ENCODE assay signal across 9 mouse cellular contexts in the genomic region with DNA sequence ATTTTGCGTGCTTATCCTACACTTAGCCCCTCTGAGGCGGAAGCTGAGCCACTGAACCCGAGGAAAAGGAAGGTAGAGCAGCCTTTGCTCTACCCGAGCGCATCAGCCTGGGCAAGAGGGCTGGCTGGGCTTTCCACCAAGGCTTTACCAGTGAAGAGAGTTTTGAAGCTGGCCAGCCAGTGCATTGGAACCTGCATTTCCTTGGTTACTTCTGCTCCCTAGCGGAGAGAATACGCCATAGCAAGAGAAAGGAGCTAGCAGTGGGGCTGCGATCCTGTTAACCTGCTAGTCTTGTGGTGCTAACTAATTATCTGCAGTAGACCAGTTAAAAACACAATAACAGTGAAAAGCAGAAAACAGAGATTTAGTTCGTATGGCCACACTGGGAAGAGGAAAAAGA. TPM values are rescaled to one million over a fixed set of nuclear protein-coding genes. Genes with fewer than 3 reads are reported as not detected.
DNase-seq lines count a peak whose midpoint lies in the region; ATAC-seq and TF ChIP-seq lines count a peak whose summit lies in the region.
"Had no signal": no experiment of that assay in that cellular context is flagged by ENCODE, and none has a peak within 500 bp of the region (broad histone marks: within the 10 kb centered on the region; RNA-seq: fewer than 3 reads in every experiment).

No protein-coding gene starts in this region.

- no peaks in the 10 kb centered on the region for H3K27me3 ChIP-seq in heart, embryonic 11.5 days (ENCODE audit: control insufficient read depth, insufficient read depth, low read length)
- H3K27me3 ChIP-seq in C2C12 (ENCODE audit: control insufficient read depth, insufficient read depth, insufficient read length): no peaks in the 10 kb centered on the region

- no peak overlapping the region for H3K9ac ChIP-seq in heart, embryonic 11.5 days (ENCODE audit: low read depth, low read length)

- H3K79me3 ChIP-seq in C2C12 (ENCODE audit: low read depth): peaks cover 6% of the 10 kb centered on the region

- H3K79me2 ChIP-seq in C2C12 (ENCODE audit: control insufficient read depth, insufficient read depth): peaks cover 45% of the 10 kb centered on the region

- intact Hi-C loops in heart, postnatal 14 days (cut with DNase I): loop anchor here (5.0 kb wide), 1 partner anchor 115 kb away; no protein-coding TSS in a partner anchor
- intact Hi-C loops in left cerebral cortex, postnatal 14 days (cut with DNase I): no loop called here

- no peaks in the 10 kb centered on the region for H3K4me1 ChIP-seq in heart, embryonic 11.5 days (ENCODE audit: control insufficient read depth, insufficient read depth, low read length)

- WGBS in heart, embryonic 11.5 days (ENCODE audit: insufficient replicate concordance): 74% methylated on average over 9 of the region's 9 CpGs

- peak; percentile 16 to 54 for DNase-seq in heart, postnatal 14 days
- DNase-seq in adipocyte (ENCODE audit: low spot score): peak; percentile 71
- peak; percentile 31 for DNase-seq in forelimb bud, embryonic 11.5 days (ENCODE audit: low read depth, low spot score)
- peak; percentile 68 for DNase-seq in left cerebral cortex, postnatal 14 days (ENCODE audit: low spot score in 2 of 2)
- DNase-seq in right cerebral cortex, postnatal 36 days (ENCODE audit: low spot score in 2 of 2): peak; percentile 30 to 40
- DNase-seq in ovary, postnatal 36 days (ENCODE audit: low spot score): no peak

- TF ChIP-seq CTCF in C2C12 (IDR thresholded peaks at IDR 0.05; ENCODE audit: control insufficient read depth, insufficient read depth, insufficient read length): peak; percentile 24

- H3K36me3 ChIP-seq in heart, embryonic 11.5 days (ENCODE audit: control insufficient read depth, insufficient read depth, low read length): peaks cover 27% of the 10 kb centered on the region
- peaks cover 68% of the 10 kb centered on the region for H3K36me3 ChIP-seq in C2C12 (ENCODE audit: control insufficient read depth, insufficient read depth)

- no peak overlapping the region for H3ac ChIP-seq in C2C12 (ENCODE audit: control insufficient read depth, insufficient read length, low read depth)

- no peak overlapping the region for H3K4me3 ChIP-seq in heart, embryonic 11.5 days (ENCODE audit: low read depth, low read length)
- H3K4me3 ChIP-seq in C2C12 (ENCODE audit: insufficient read depth, poor library complexity, severe bottlenecking): no peak overlapping the region

- no peaks in the 10 kb centered on the region for H3K9me3 ChIP-seq in heart, embryonic 11.5 days (replicated peaks; ENCODE audit: control insufficient read depth, low read length)

- no peak overlapping the region for H3K27ac ChIP-seq in heart, embryonic 11.5 days (ENCODE audit: low read depth, low read length)

- ATAC-seq in heart, embryonic 11.5 days (replicated peaks; ENCODE audit: insufficient number of reproducible peaks, low FRiP score, low TSS enrichment): no peak

- H3K4me2 ChIP-seq in heart, embryonic 11.5 days: no peak overlapping the region

TF ChIP-seq in C2C12, 6 proteins besides CTCF, POLR2A, EP300 and RAD21:
- TF ChIP-seq MYOG (IDR thresholded peaks at IDR 0.05; ENCODE audit: control insufficient read depth, extremely low read depth, insufficient read length) (no peak), FOSL1 (IDR thresholded peaks at IDR 0.05; ENCODE audit: insufficient read depth, low read length, poor library complexity, severe bottlenecking) (no peak), MYOD1 (IDR thresholded peaks at IDR 0.05; ENCODE audit: control insufficient read depth, insufficient read length, low read depth) (no peak)

RNA-seq across cellular contexts. Expression of a gene that starts 35.6 kb away (rescaled TPM):
- 10 to 100 TPM; 64.7 to 70.4 TPM for total RNA-seq in heart, postnatal 14 days (2021)
- 26.7 and 32.6 TPM in 2 replicates for polyA plus RNA-seq in heart, embryonic 11.5 days (2014; fragmentation: Nextera tagmentation; extraction: Ambion mirVana)
- polyA plus RNA-seq in C2C12 (2012; fragmentation: generic; extraction: Trizol): 23.6 TPM
- total RNA-seq in left cerebral cortex, postnatal 14 days (2021): 10 to 100 TPM; 24.0 to 24.5 TPM

RNA-seq across cellular contexts. Expression of a gene that starts 48.3 kb away (rescaled TPM):
- 10 to 100 TPM in 1 of 2 experiments, 1 to 10 TPM in 1; 9.1 to 11.1 TPM for total RNA-seq in heart, postnatal 14 days (2021)
- 23.8 and 25.8 TPM in 2 replicates for polyA plus RNA-seq in heart, embryonic 11.5 days (2014; fragmentation: Nextera tagmentation; extraction: Ambion mirVana)
- 11.8 TPM for polyA plus RNA-seq in C2C12 (2012; fragmentation: generic; extraction: Trizol)
- total RNA-seq in left cerebral cortex, postnatal 14 days (2021): 1 to 10 TPM; 4.2 to 4.7 TPM

RNA-seq across cellular contexts. Expression of a gene that starts 51.1 kb away (rescaled TPM):
- not detected for total RNA-seq in heart, postnatal 14 days (2021)
- polyA plus RNA-seq in heart, embryonic 11.5 days (2014; fragmentation: Nextera tagmentation; extraction: Ambion mirVana): not detected in 2 replicates
- 0.23 TPM for polyA plus RNA-seq in C2C12 (2012; fragmentation: generic; extraction: Trizol)
- not detected for total RNA-seq in left cerebral cortex, postnatal 14 days (2021)
- total RNA-seq: layer of hippocampus, postnatal 25 days had no signal
